Mouse (Mus musculus): ENCODE data around the gene Veph1. TPM values are rescaled to one million over a fixed set of nuclear protein-coding genes. Genes with fewer than 3 reads are reported as not detected.

Veph1 gene
- polyA plus RNA-seq, 1 experiment from 2014 or later = 1.0 TPM

DNA sequence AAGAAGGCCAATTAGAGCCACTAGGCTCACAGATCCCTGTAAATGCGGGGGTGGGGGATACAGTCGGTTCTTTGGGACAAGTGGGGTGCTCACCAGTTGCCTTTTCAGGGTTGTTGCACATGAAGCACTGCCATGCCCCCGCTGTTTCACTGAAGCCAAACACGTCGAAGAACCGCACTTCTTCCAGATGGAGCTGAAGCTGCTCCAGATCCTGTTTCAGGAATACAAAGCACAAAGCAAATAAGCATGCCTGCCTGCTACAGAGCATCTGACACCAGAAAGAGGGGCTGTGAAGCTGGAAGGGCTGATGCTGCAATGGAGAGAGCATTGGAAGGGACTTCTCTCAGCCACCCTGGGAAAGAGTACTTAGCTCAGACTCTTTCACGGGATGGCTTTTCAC, 209.0 kb downstream of the Veph1 start:
- 77% methylated on average over 7 of the region's 7 CpGs for WGBS
- no peak overlapping the region for H3K9ac ChIP-seq
- H3K36me3 ChIP-seq = no peaks in the 10 kb centered on the region
- H3K27me3 ChIP-seq (replicated peaks) = no peaks in the 10 kb centered on the region
- no peak overlapping the region for H3K27ac ChIP-seq (replicated peaks)
- no peaks in the 10 kb centered on the region for H3K4me1 ChIP-seq
- no peak overlapping the region for H3K4me2 ChIP-seq
- H3K4me3 ChIP-seq = no peak overlapping the region
- no peaks in the 10 kb centered on the region for H3K9me3 ChIP-seq
- no peak for ATAC-seq (ENCODE audit: extremely low read depth, insufficient number of reproducible peaks, low FRiP score, low TSS enrichment)

DNA sequence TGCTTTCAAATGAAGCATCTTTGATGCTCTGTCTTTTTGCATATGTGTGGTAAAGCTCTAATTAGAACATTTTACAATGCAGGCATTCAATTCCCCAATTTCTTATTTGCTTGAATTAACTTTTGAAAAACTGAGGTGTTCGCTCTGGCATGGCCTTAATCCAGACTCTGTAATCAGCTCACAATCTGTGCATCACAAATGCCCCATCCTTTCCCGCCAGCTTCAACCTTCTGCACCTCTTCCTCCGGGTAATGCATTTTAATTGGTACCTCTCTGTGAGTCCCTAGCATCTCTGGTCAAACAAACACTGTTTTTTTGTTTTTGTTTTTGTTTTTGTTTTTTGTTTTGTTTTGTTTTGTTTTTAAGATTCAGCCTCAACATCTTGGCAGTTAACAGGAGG, 212.8 kb downstream of the Veph1 start:
- WGBS = 77% methylated on average over 3 of the region's 3 CpGs
- Histone ChIP-seq H3K9me3 (no peaks in the 10 kb centered on the region), H3K4me1 (no peaks in the 10 kb centered on the region), H3K36me3 (no peaks in the 10 kb centered on the region), H3K4me3 (no peak overlapping the region), H3K27ac (replicated peaks) (no peak overlapping the region), H3K4me2 (no peak overlapping the region), H3K27me3 (replicated peaks) (no peaks in the 10 kb centered on the region), H3K9ac (no peak overlapping the region)
- no peak for ATAC-seq (ENCODE audit: extremely low read depth, insufficient number of reproducible peaks, low FRiP score, low TSS enrichment)

DNA sequence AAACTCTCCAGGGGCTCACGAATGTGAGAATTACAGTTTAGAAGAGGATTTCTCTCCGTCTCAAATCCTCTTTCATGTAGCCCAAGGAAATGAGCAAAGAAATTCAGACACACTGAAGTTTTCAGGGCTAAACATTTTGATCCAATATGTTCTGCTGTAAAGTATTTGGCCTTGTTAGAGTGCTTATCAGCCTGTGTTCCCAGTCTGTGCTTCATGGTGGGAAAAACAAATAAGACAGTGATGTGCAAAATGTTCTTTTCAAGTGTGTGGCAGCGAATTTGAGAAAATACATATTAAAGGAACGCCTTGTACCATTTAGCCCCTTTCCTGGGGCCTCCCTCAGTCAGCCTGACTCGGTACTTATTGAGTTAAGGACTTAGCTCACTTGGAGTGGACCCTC, 213.2 kb downstream of the Veph1 start:
- no peak overlapping the region for H3K9ac ChIP-seq
- H3K4me2 ChIP-seq = no peak overlapping the region
- no peak overlapping the region for H3K27ac ChIP-seq (replicated peaks)
- H3K4me1 ChIP-seq = no peaks in the 10 kb centered on the region
- no peaks in the 10 kb centered on the region for H3K27me3 ChIP-seq (replicated peaks)
- 59% methylated on average over 5 of the region's 5 CpGs for WGBS
- H3K9me3 ChIP-seq = no peaks in the 10 kb centered on the region
- no peaks in the 10 kb centered on the region for H3K36me3 ChIP-seq
- no peak for ATAC-seq (ENCODE audit: extremely low read depth, insufficient number of reproducible peaks, low FRiP score, low TSS enrichment)
- no peak overlapping the region for H3K4me3 ChIP-seq

DNA sequence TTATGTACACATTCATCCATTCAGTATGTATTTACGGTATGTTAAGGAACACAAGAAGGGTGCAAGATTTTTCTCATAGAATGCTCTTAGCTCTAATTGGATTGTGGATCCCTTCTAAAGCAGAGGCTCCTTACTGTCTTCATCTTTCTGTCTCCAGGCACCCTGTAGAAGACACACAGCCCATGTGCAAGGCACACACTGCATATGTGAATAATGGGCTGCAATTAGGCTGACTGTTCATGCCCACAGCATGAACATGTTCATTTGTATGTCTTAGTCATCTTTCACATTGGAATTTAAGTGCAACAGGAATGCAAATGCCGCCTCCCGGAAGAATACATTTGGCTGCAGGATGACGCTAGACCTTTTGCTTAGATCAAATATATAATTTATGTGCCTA, 213.7 kb downstream of the Veph1 start:
- H3K9me3 ChIP-seq = no peaks in the 10 kb centered on the region
- no peak overlapping the region for H3K4me3 ChIP-seq
- H3K27me3 ChIP-seq (replicated peaks) = no peaks in the 10 kb centered on the region
- 84% methylated on average over 4 of the region's 4 CpGs for WGBS
- H3K4me1 ChIP-seq = no peaks in the 10 kb centered on the region
- no peak overlapping the region for H3K9ac ChIP-seq
- H3K27ac ChIP-seq (replicated peaks) = no peak overlapping the region
- no peaks in the 10 kb centered on the region for H3K36me3 ChIP-seq
- no peak overlapping the region for H3K4me2 ChIP-seq
- ATAC-seq (ENCODE audit: extremely low read depth, insufficient number of reproducible peaks, low FRiP score, low TSS enrichment) = no peak

DNA sequence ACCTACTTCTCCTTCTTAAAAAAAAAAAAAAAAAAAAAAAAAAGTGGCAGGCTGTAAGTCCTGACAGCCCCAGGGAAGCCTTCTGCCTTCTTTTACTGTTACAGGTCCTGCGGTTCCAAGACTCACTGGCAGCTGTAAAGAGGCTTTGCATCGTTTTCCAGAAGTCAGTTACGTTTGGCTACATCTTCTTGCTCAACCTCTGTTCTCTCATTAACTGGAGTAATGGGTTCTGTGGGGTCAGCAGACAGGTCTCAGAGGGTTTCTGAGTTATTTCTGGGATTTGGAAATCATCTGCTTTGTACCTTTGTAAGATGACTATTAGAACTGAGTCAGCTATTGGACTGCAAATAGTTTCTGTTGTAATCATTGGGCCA, 215.3 kb downstream of the Veph1 start:
- Histone ChIP-seq H3K4me1 (no peaks in the 10 kb centered on the region), H3K27ac (replicated peaks) (no peak overlapping the region), H3K4me3 (no peak overlapping the region), H3K9me3 (no peaks in the 10 kb centered on the region), H3K27me3 (replicated peaks) (no peaks in the 10 kb centered on the region), H3K9ac (no peak overlapping the region), H3K4me2 (no peak overlapping the region), H3K36me3 (no peaks in the 10 kb centered on the region)
- 69% methylated on average over 3 of the region's 3 CpGs for WGBS
- no peak for ATAC-seq (ENCODE audit: extremely low read depth, insufficient number of reproducible peaks, low FRiP score, low TSS enrichment)

DNA sequence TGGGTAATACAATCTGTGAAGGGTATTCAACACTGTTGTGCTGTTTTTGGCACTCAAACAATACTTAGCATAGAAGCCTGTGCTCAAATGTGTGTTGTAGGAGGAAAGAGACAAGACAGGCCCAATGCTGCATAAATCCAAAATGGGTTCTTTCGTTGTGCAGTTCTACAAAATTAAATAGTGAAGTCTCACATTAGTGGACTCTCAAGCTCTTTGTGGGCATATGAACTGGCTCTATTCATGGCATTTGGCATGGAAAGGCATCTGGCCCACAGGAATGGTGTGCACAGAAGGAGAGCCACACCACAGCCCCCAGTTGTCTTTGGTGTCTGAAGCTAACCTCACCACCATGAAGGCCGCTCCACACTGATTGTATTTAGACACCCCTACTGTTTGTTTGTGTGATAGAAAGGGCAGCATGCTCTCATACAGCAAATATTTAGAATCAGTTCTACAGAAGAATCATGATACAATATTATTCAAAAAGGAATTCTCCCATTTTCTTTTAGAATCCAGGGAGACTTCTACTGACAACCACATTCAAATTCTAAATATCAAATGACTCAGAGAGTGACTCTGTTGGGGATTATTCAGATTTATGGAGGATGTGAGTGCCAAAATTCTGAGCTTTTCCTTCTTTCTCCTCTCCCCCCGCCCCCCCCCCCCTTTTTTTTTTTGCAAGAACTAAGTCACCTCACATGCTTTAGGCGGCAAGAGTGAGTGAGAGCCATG, 215.8 kb downstream of the Veph1 start:
- H3K27ac ChIP-seq (replicated peaks) = no peak overlapping the region
- no peaks in the 10 kb centered on the region for H3K9me3 ChIP-seq
- H3K36me3 ChIP-seq = no peaks in the 10 kb centered on the region
- no peak for ATAC-seq (ENCODE audit: extremely low read depth, insufficient number of reproducible peaks, low FRiP score, low TSS enrichment)
- 50% methylated on average over 4 of the region's 4 CpGs for WGBS
- no peak overlapping the region for H3K4me3 ChIP-seq
- H3K4me2 ChIP-seq = no peak overlapping the region
- H3K4me1 ChIP-seq = no peaks in the 10 kb centered on the region
- H3K27me3 ChIP-seq (replicated peaks) = no peaks in the 10 kb centered on the region
- no peak overlapping the region for H3K9ac ChIP-seq

DNA sequence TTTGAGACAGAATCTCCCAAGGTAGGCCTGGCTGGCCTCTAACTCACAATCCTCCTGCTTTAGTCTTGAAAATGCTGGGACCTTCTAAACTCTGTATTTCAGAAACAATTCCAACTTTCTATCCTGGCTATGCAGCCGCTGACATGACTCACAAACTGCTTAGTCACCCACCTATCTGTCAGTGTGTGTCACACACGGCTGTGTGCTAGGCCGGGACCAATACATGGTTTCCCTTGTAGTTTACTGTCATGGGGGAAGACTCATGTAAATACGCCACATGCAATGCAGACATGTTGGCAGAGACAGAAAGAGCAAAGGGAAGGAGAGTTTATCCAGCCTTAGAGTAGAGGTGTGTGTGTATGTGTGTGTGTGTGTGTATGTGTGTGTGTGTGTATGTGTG, 216.8 kb downstream of the Veph1 start:
- no peaks in the 10 kb centered on the region for H3K36me3 ChIP-seq
- H3K27ac ChIP-seq (replicated peaks) = no peak overlapping the region
- no peak overlapping the region for H3K4me3 ChIP-seq
- no peaks in the 10 kb centered on the region for H3K4me1 ChIP-seq
- no peaks in the 10 kb centered on the region for H3K9me3 ChIP-seq
- 73% methylated on average over 4 of the region's 4 CpGs for WGBS
- H3K4me2 ChIP-seq = no peak overlapping the region
- H3K9ac ChIP-seq = no peak overlapping the region
- H3K27me3 ChIP-seq (replicated peaks) = no peaks in the 10 kb centered on the region
- ATAC-seq (ENCODE audit: extremely low read depth, insufficient number of reproducible peaks, low FRiP score, low TSS enrichment) = no peak

DNA sequence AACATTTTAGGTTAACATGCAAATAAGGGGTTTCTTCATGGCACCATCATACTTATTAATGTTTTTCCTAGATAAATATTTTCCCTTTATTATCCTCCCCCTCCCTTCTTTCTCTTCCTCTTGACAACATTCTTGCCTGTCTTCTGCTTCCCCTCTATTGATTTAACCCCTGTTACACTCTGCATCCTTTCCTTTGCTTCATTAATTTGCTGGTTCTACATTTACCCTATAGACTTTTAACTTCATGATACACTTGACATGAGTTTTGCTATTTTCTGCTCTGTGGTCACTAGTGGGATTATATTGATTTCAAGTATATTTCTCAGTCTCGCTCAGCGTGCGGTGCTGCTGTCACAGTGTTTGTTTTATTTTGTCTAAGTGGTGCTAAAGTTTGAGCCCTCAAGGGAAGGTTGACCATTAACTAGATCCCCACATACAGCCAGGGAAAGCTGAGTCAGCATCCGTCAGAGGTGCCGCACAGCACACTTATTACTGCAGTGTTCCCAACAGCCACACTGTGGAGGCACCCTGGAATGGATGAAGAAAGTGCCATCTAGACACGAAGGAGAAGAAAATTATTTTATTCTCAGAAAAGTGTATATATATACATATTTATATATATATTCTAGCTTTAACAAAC, 217.6 kb downstream of the Veph1 start:
- no peak for ATAC-seq (ENCODE audit: extremely low read depth, insufficient number of reproducible peaks, low FRiP score, low TSS enrichment)
- Histone ChIP-seq H3K36me3 (no peaks in the 10 kb centered on the region), H3K4me1 (no peaks in the 10 kb centered on the region), H3K4me2 (no peak overlapping the region), H3K27ac (replicated peaks) (no peak overlapping the region), H3K9ac (no peak overlapping the region), H3K4me3 (no peak overlapping the region), H3K9me3 (no peaks in the 10 kb centered on the region), H3K27me3 (replicated peaks) (no peaks in the 10 kb centered on the region)
- WGBS = 66% methylated on average over 6 of the region's 6 CpGs

DNA sequence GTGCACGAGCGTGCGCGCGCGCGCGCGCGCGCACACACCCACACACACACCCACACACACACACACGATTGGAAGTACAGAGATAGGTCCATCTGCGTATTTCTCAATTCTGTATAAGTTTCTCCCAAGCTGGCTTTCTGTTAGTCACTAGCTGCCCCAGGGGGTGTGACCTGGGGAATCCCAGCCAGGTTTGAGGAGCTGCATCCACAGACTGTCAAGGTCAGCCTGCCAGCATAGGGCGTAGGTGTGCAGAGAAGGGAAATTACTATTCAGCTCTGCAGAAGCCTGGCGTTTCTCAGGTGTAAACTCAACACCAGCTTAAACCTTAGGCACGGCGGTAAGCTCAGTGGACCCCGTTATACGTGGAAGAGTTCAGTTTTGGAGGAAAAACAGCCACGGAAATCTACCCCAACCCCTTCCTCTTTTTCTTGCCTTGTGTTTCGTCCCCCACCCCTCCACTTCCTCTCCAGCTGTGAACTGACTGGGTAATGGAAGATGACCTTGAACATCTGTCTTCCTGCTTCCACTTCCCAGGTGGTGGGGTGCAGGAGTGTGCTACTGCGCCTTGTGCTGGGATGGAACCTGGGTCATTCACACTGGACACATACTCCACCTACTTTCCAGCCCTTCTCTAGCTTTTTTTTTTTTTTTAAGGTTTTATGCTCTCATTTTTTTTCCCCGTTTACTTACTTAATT, 218.5 kb downstream of the Veph1 start:
- no peak for ATAC-seq (ENCODE audit: extremely low read depth, insufficient number of reproducible peaks, low FRiP score, low TSS enrichment)
- Histone ChIP-seq H3K4me3 (no peak overlapping the region), H3K9ac (no peak overlapping the region), H3K27me3 (replicated peaks) (no peaks in the 10 kb centered on the region), H3K27ac (replicated peaks) (no peak overlapping the region), H3K9me3 (no peaks in the 10 kb centered on the region), H3K36me3 (no peaks in the 10 kb centered on the region), H3K4me1 (no peaks in the 10 kb centered on the region), H3K4me2 (no peak overlapping the region)
- WGBS = 76% methylated on average over 23 of the region's 23 CpGs

DNA sequence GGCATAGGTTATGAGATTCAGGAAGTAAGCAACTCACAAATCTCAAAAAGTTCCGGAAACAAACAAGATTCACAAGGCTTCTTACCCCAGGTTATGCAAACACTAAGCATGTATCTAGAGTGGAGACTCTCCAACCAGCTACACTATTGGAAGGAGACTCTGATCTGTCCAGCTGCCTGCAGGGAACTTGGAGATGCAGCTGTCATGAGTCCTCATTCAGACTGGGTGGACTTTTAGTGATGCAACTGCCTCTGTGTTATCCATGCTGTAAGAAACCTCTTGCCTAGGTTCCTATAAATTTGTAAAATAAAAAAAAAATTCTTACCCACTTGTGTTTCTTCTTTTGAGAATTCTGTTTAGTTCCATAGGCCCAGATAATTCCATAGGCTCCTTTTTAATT, 226.4 kb downstream of the Veph1 start:
- no peak for ATAC-seq (ENCODE audit: extremely low read depth, insufficient number of reproducible peaks, low FRiP score, low TSS enrichment)
- Histone ChIP-seq H3K27me3 (replicated peaks) (no peaks in the 10 kb centered on the region), H3K9ac (no peak overlapping the region), H3K36me3 (no peaks in the 10 kb centered on the region), H3K4me2 (no peak overlapping the region), H3K27ac (replicated peaks) (no peak overlapping the region), H3K4me3 (no peak overlapping the region), H3K4me1 (no peaks in the 10 kb centered on the region), H3K9me3 (no peaks in the 10 kb centered on the region)
- 91% methylated on average over 1 of the region's 1 CpGs for WGBS

DNA sequence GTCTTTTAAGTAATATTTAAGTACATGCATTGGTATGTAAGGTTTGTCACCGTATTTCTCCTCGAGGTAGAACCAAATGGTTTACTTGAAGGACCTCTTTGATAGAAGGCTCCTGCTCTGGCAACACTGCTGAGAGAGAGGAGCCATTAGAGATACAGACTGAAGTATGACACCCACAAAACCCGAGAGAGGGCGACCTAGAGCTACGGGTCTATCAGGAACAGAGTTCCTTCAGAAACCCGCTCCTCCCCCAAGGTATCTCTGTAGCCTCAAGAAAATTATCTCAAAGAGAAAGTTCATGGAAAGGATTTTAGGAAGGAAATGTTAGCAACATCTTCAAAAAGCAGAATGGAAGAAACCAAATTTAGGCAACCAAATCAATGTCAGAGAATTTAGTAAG, 232.8 kb downstream of the Veph1 start:
- no peak for ATAC-seq (ENCODE audit: extremely low read depth, insufficient number of reproducible peaks, low FRiP score, low TSS enrichment)
- H3K9me3 ChIP-seq = no peaks in the 10 kb centered on the region
- H3K4me2 ChIP-seq = no peak overlapping the region
- H3K9ac ChIP-seq = no peak overlapping the region
- H3K27ac ChIP-seq (replicated peaks) = no peak overlapping the region
- no peak overlapping the region for H3K4me3 ChIP-seq
- no peaks in the 10 kb centered on the region for H3K36me3 ChIP-seq
- H3K27me3 ChIP-seq (replicated peaks) = no peaks in the 10 kb centered on the region
- WGBS = 30% methylated on average over 6 of the region's 6 CpGs
- no peaks in the 10 kb centered on the region for H3K4me1 ChIP-seq

DNA sequence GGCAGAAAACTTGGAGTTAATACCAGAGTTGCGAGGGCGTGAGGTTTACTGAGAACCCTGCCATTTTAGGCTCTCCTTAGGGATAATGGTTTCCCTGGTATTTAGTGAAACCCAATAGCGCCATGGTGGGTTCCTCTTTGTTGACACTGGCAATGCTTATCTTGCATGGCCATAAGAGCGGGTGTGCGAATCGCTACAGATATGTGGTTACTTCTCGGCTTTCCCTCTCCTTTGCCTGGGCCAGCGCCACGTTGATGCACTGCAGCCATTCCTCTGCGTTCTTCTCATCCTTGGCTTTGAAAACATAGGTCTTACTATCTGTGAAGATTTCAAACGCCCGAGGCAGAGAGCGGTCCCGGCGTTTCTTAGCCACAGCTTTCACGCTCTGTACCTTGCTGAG, 239.7 kb downstream of the Veph1 start:
- Histone ChIP-seq H3K27ac (replicated peaks) (no peak overlapping the region), H3K9me3 (no peaks in the 10 kb centered on the region), H3K4me3 (no peak overlapping the region), H3K4me1 (0 out of 2 replicates have a peak, but pooled peaks cover 3% of the 10 kb centered on the region), H3K36me3 (no peaks in the 10 kb centered on the region), H3K9ac (no peak overlapping the region), H3K27me3 (replicated peaks) (no peaks in the 10 kb centered on the region), H3K4me2 (no peak overlapping the region)
- no peak for ATAC-seq (ENCODE audit: extremely low read depth, insufficient number of reproducible peaks, low FRiP score, low TSS enrichment)
- 89% methylated on average over 16 of the region's 16 CpGs for WGBS
